Mouse (Mus musculus): ENCODE measurements around the gene Zfp160. TPM values are rescaled to one million over a fixed set of nuclear protein-coding genes. Genes with fewer than 3 reads are reported as not detected.
"Not testable (repeated sequence)": the region's sequence is repeated elsewhere in the genome, so short reads cannot be mapped to it uniquely, and the experiment has no call there.

Gene Zfp160
- polyA plus RNA-seq, 1 experiment from 2014 or later = 15.3 TPM

GRCm38 (mm10) chr17:21053267-21053666, 44.6 kb downstream of the Zfp160 start:
- Histone ChIP-seq H3K27me3 (replicated peaks) (no peaks in the 10 kb centered on the region), H3K27ac (replicated peaks) (no peak overlapping the region), H3K4me3 (replicated peaks) (no peak overlapping the region), H3K4me2 (no peak overlapping the region), H3K9me3 (replicated peaks) (no peaks in the 10 kb centered on the region), H3K4me1 (no peaks in the 10 kb centered on the region), H3K9ac (replicated peaks) (no peak overlapping the region), H3K36me3 (no peaks in the 10 kb centered on the region)
- no peak for ATAC-seq (ENCODE audit: low FRiP score)
- WGBS = 93% methylated on average over 2 of the region's 2 CpGs

GRCm38 (mm10) chr17:21055111-21055510, 46.4 kb downstream of the Zfp160 start:
- not testable (repeated sequence) for H3K4me1 ChIP-seq; H3K4me2 ChIP-seq; H3K36me3 ChIP-seq; H3K9me3 ChIP-seq (replicated peaks); ATAC-seq (ENCODE audit: low FRiP score); H3K27me3 ChIP-seq (replicated peaks); H3K27ac ChIP-seq (replicated peaks); H3K9ac ChIP-seq (replicated peaks); H3K4me3 ChIP-seq (replicated peaks)
- WGBS = 100% methylated on average over 1 of the region's 1 CpGs

- no peaks in the 10 kb centered on the region for H3K36me3 ChIP-seq
- H3K9ac ChIP-seq (replicated peaks) = no peak overlapping the region
- no peak overlapping the region for H3K4me3 ChIP-seq (replicated peaks)
- no peak overlapping the region for H3K27ac ChIP-seq (replicated peaks)
- no peaks in the 10 kb centered on the region for H3K9me3 ChIP-seq (replicated peaks)
- WGBS = 64% methylated on average over 1 of the region's 1 CpGs
- H3K4me1 ChIP-seq = no peaks in the 10 kb centered on the region
- no peak overlapping the region for H3K4me2 ChIP-seq
- H3K27me3 ChIP-seq (replicated peaks) = no peaks in the 10 kb centered on the region
- no peak for ATAC-seq (ENCODE audit: low FRiP score)
Measured at GRCm38 (mm10) chr17:21065501-21065900, 56.8 kb downstream of the Zfp160 start.

GRCm38 (mm10) chr17:21067036-21067435, 58.3 kb downstream of the Zfp160 start:
- no peak for ATAC-seq (ENCODE audit: low FRiP score)
- Histone ChIP-seq H3K27ac (replicated peaks) (no peak overlapping the region), H3K9me3 (replicated peaks) (no peaks in the 10 kb centered on the region), H3K27me3 (replicated peaks) (no peaks in the 10 kb centered on the region), H3K4me3 (replicated peaks) (no peak overlapping the region), H3K36me3 (no peaks in the 10 kb centered on the region), H3K9ac (replicated peaks) (no peak overlapping the region), H3K4me1 (no peaks in the 10 kb centered on the region), H3K4me2 (no peak overlapping the region)

- H3K4me2 ChIP-seq; H3K9me3 ChIP-seq (replicated peaks); H3K27me3 ChIP-seq (replicated peaks); ATAC-seq (ENCODE audit: low FRiP score); H3K27ac ChIP-seq (replicated peaks); H3K4me1 ChIP-seq; H3K36me3 ChIP-seq; H3K9ac ChIP-seq (replicated peaks); H3K4me3 ChIP-seq (replicated peaks): not testable (repeated sequence)
- no CpG with 5 or more reads among the region's 3 CpGs for WGBS
Measured at GRCm38 (mm10) chr17:21069443-21069842, 60.7 kb downstream of the Zfp160 start.

GRCm38 (mm10) chr17:21070971-21071370, 62.3 kb downstream of the Zfp160 start:
- H3K36me3 ChIP-seq; H3K9ac ChIP-seq (replicated peaks); H3K4me3 ChIP-seq (replicated peaks); H3K9me3 ChIP-seq (replicated peaks); ATAC-seq (ENCODE audit: low FRiP score); H3K4me1 ChIP-seq; H3K27me3 ChIP-seq (replicated peaks); H3K27ac ChIP-seq (replicated peaks); H3K4me2 ChIP-seq: not testable (repeated sequence)
- 76% methylated on average over 2 of the region's 2 CpGs for WGBS

Other genes starting within 250 kb of the Zfp160 start
- not detected in 2 replicates for gene Vmn1r228, start 222.7 kb upstream of the Zfp160 start, polyA plus RNA-seq (2015; fragmentation: Nextera tagmentation; extraction: Ambion mirVana)
- gene Vmn1r229, start 197.3 kb upstream of the Zfp160 start, polyA plus RNA-seq (2015; fragmentation: Nextera tagmentation; extraction: Ambion mirVana) = 0.01 TPM in 1 of 2 replicates, not detected in the other
- gene Vmn1r230, start 168.5 kb upstream of the Zfp160 start, polyA plus RNA-seq (2015; fragmentation: Nextera tagmentation; extraction: Ambion mirVana) = not detected in 2 replicates
- gene Vmn1r231, start 103.8 kb upstream of the Zfp160 start, polyA plus RNA-seq (2015; fragmentation: Nextera tagmentation; extraction: Ambion mirVana) = not detected in 2 replicates
- gene Vmn1r232, start 89.2 kb upstream of the Zfp160 start, polyA plus RNA-seq (2015; fragmentation: Nextera tagmentation; extraction: Ambion mirVana) = not detected in 2 replicates
- gene Ppp2r1a, start 63.6 kb upstream of the Zfp160 start, polyA plus RNA-seq (2015; fragmentation: Nextera tagmentation; extraction: Ambion mirVana) = 748 and 813 TPM in 2 replicates
- not detected in 2 replicates for gene Vmn1r233, start 12.4 kb upstream of the Zfp160 start, polyA plus RNA-seq (2015; fragmentation: Nextera tagmentation; extraction: Ambion mirVana)
- not detected in 2 replicates for gene Vmn1r234, start 217.2 kb downstream of the Zfp160 start, polyA plus RNA-seq (2015; fragmentation: Nextera tagmentation; extraction: Ambion mirVana)
- gene Vmn1r235, start 247.5 kb downstream of the Zfp160 start, polyA plus RNA-seq (2015; fragmentation: Nextera tagmentation; extraction: Ambion mirVana) = not detected in 2 replicates